Mouse (Mus musculus) layer of hippocampus, postnatal 10 days (tissue): ENCODE results near the gene B3gnt6. TPM values are rescaled to one million over a fixed set of nuclear protein-coding genes. Genes with fewer than 3 reads are reported as not detected.

ENCODE experiments used
- DNase-seq, 2 experiments: peaks; one replicate each; pipeline ENCODE4 v3.0.0; 2021; ENCODE audit warnings: low spot score in 2 of 2
- total RNA-seq, 2 experiments: library from RNA; stranded (reverse); gene quantifications; 2 replicates each; pipeline ENCODE4 v1.2.3; 2021

The B3gnt6 gene
- total RNA-seq, 2 experiments from 2014 or later = 0.22 TPM; not detected in 1

DNA sequence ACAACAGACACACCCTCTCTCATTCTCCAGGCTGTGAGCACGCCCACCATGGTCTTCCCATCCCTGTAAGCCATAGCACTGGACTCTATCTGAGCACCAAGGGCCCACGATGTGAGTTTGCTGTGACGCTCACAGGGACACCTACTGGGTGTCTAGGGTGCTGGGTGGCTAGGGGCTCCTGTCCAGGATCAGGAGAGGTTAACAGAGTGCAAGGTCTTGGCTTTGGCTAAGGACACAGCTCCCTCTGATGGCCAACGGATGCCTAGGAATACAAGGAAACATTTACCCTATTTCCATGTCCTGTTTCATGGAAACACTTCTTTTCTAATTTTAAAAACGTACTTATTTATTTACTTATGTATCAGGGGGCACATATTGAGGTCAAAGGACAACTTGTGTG lies 48.8 kb downstream of the B3gnt6 start:
- no peak for DNase-seq

DNA sequence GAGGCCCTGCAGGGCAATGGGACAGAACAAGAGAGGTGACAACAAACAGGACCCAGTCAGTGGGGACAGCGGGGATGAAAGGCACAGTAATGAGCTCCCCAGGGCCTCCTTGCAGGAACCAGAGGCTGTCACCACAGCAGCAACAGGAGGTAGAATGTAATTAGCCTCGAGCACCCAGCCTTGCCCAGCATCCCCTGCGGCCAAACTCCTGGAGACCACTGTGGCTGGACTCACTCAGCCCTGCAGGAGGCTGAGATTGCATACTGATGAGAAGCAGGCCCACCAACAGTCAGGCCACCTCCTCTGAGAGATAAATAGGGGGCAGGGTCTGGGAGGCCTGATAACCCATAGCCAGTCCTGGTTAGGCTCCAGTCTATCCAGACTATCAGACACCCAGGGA lies 49.5 kb downstream of the B3gnt6 start:
- no peak for DNase-seq

DNA sequence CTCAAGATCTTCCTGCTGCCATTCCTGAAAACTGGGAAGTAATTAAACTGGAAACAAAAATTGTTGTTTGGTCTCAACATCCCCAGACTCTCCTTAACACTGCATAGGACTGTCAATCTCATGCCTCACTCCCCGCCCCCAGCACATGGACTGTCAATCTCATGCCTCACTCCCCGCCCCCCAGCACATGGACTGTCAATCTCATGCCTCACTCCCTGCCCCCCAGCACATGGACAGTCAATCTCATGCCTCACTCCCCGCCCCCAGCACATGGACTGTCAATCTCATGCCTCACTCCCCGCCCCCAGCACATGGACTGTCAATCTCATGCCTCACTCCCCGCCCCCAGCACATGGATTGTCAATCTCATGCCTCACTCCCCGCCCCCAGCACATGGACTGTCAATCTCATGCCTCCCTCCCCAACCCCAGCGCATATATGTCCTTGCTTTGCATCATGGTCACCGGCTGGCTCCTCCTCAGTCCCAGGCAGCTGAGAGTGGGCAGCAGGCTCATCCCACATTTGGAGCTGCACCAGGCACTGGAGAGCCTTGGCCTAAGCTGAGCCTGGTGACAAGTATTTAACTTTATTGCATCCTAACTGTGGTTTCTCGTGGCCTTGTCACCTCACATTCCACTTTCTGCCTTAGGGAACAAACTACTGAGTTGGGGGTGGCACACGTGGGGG lies 50.4 kb downstream of the B3gnt6 start:
- DNase-seq = no peak

DNA sequence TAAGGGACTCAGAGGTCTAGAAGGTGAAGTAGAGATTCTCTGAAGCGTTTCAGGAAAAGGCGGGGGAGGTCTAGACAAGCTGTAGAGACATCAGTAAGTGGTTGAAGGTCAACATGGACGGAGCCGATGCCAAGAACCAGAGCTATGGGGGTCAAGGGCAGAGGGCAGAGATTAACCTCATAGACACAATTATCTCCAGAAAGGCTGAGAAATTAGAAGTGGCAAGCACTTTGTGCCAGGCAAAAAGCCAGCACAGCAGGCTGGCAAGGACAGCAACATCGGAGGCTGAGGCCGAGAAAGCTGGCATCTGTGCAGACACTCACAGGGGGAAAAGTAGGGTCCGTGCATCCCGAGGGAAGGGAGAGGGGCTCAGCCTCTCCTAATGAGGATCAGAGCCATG lies 51.5 kb downstream of the B3gnt6 start:
- DNase-seq = no peak

DNA sequence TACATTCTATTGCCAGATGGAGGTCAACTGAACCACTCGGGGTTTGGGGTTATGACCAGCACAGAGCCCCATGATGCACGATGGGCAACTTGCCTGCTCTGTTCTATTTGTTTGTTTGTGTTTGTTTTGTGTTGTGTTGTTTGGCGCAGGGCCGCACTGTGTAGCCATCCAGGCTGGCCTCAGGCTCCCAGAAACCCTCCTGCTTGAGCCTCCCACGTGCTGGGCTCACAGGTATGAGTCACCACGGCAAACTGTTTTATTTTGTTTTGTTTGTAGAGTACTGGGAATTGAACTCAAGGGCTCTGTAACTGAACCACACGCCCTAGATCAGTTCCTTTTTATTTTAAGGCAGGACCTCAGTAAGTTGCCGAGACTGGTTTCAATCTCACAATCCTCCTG lies 52.8 kb downstream of the B3gnt6 start:
- DNase-seq = no peak

DNA sequence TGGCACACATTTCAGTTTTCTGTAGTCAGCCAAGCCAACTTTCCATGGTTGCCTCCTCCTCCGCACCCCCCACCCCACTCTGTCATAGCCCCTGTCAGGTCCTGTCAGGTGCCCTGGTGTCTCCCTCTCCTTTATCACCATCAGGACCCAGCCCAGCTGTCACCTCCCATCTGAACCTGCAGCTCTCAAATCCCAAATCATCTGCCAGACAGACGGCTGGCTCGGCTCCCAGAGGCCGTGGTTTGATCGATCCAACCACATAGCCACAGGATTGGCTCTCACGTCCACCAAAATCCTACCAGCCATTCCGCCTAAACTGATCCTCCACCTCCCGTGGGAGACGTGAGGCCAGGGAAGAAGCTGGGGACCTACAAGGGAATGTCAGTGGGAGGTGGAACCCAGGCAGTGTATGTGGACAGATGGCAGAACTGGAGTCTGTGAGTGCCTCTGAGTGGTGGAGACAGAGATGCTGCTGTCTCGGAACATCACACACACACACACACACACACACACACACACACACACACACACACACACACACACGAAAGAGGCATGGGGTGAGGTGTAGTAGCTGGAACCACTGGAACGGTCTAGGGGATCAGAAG lies 53.3 kb downstream of the B3gnt6 start:
- peak; percentile 70 to 73 for DNase-seq

DNA sequence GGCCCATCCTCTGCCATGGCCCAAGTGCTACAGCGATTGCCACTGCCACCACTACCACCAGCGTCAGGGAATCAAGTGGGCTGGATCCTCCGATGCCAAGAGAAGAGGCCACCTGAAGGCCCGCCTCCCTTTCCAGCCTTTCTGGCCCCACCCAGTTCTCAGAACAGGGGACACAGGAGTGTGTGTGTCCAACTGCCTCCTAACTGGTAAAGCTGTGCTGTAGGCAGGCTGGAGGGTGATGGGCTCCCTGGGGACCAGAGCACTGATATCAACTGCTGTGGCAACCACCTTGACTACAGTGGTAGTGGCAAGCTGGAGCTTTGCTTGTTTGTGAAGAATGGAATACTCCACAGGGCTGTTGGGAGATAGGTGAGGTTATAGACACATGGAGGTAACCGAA lies 53.9 kb downstream of the B3gnt6 start, which contains the start of gene Omp:
TSS of gene Omp (minus strand) at position 101 of the 400 bp plus-strand sequence.
- DNase-seq = no peak

DNA sequence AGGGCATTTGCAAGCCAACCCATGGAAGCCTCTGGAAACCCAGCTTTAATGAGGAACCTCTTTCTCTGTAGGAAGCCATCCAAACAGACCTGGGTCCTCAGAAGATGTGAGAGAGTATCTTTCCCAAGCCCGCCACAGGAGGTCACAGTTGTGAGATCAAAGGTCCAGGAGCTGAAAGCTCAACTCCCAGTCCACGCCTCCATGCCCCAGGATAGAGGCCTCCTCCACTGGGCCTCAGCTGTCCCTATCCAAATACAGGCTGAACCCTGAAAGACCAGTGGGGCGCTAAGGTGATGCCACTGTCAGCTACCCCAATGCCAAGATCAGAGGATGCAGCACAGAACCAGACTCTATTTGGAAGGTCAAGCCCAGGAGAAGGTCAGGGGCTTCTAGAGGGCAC lies 56.6 kb downstream of the B3gnt6 start:
- DNase-seq = no peak

Other genes starting within 250 kb of the B3gnt6 start
- gene Myo7a, start 80.0 kb downstream of the B3gnt6 start, total RNA-seq = 10 to 100 TPM; 15.1 to 17.0 TPM
- gene Omp, start 54.0 kb downstream of the B3gnt6 start, total RNA-seq = 1 to 10 TPM; 1.5 to 1.8 TPM
- 10 to 100 TPM; 55.9 to 61.7 TPM for gene Capn5, start 21.2 kb downstream of the B3gnt6 start, total RNA-seq
- gene Acer3, start 121.7 kb upstream of the B3gnt6 start, total RNA-seq = 10 to 100 TPM; 14.7 to 17.8 TPM
- 1 to 10 TPM; 6.3 to 7.1 TPM for gene Tsku, start 161.8 kb upstream of the B3gnt6 start, total RNA-seq
- not detected for gene Gucy2d, start 240.9 kb upstream of the B3gnt6 start, total RNA-seq